Mouse (Mus musculus): ENCODE measurements around the gene Cd151.

GRCm38 (mm10) chr7:141518296-141518695 lies 51.1 kb downstream of the Cd151 start:
- TF ChIP-seq CTCF (IDR thresholded peaks at IDR 0.05; ENCODE audit: low read depth, low read length) (no peak), POLR2A (IDR thresholded peaks at IDR 0.05; ENCODE audit: borderline replicate concordance, low read depth, low read length) (no peak)

Measured in bone marrow macrophage, adult 2 months (primary cell).